Comparison of ENCODE assay signal across 16 mouse cellular contexts in the genomic region with DNA sequence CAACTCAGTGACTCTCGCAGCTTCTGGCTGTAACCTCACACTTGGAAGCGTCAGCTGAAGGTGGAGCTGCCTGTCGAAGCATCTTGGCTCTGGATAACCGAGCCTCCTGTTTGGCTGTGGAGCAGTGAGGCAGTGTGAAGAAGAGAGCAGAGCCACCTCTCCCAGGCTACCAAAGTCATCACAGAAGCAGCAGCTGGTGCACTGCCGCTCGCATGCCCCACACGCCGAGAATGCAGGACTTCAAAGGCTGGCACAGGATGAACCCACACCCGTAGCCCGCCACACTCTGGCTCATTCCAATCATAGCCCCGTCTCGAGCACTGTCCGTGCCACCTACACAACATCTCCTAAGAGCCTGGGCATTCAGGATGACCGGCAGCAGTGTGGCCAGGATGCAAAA.
A peak's percentile ranks its signal among the peaks of the same experiment; 100 is the strongest.
DNase-seq lines count a peak whose midpoint lies in the region; ATAC-seq and TF ChIP-seq lines count a peak whose summit lies in the region.
"Had no signal": no experiment of that assay in that cellular context is flagged by ENCODE, and none has a peak within 500 bp of the region (broad histone marks: within the 10 kb centered on the region; RNA-seq: fewer than 3 reads in every experiment).

No protein-coding gene starts in this region.

- no peak for TF ChIP-seq EP300 in stomach, postnatal 0 days (optimal IDR thresholded peaks at IDR 0.05)

- peak; percentile 60 for DNase-seq in CD4-positive, CD25-positive, alpha-beta regulatory T cell, adult 2 months (ENCODE audit: low read depth, low spot score)
- peak; percentile 24 for DNase-seq in cerebellum, adult 8-10 months
- DNase-seq in thymus, adult 2 months: peak; percentile 69
- no peak for DNase-seq in hindbrain, embryonic 10.5 days (ENCODE audit: low spot score)
- no peak for DNase-seq in urinary bladder, adult 2 months (ENCODE audit: low spot score)
- no peak for DNase-seq in stomach, postnatal 0 days (ENCODE audit: low spot score)
- DNase-seq: adrenal gland, adult 8-10 months; kidney, postnatal 10 days; layer of hippocampus, adult 9-11 months had no signal

- no peaks in the 10 kb centered on the region for H3K36me3 ChIP-seq in thymus, adult 2 months (ENCODE audit: control insufficient read depth, insufficient read depth, low read length)
- H3K36me3 ChIP-seq in hindbrain, embryonic 10.5 days: no peaks in the 10 kb centered on the region
- H3K36me3 ChIP-seq in stomach, postnatal 0 days (ENCODE audit: control insufficient read depth, insufficient read depth, low read length): no peaks in the 10 kb centered on the region
- H3K36me3 ChIP-seq: embryonic facial prominence, embryonic 10.5 days; lung, embryonic 15.5 days; neural tube, embryonic 15.5 days had no signal

- peak overlapping the region; percentile 88 for H3K27ac ChIP-seq in thymus, adult 2 months (ENCODE audit: control insufficient read depth, insufficient read depth, low read length)
- no peak overlapping the region for H3K27ac ChIP-seq in hindbrain, embryonic 10.5 days
- no peak overlapping the region for H3K27ac ChIP-seq in stomach, postnatal 0 days (replicated peaks)
- H3K27ac ChIP-seq: embryonic facial prominence, embryonic 10.5 days; lung, embryonic 15.5 days; neural tube, embryonic 15.5 days had no signal

- TF ChIP-seq CTCF in thymus, adult 2 months (IDR thresholded peaks at IDR 0.05; ENCODE audit: borderline replicate concordance, control insufficient read depth, extremely low read depth, insufficient read depth, low read length, poor library complexity): no peak
- no peak for TF ChIP-seq CTCF in stomach, postnatal 0 days (IDR thresholded peaks at IDR 0.05; ENCODE audit: low read depth)

- H3K9ac ChIP-seq in stomach, postnatal 0 days (ENCODE audit: low read length): no peak overlapping the region
- H3K9ac ChIP-seq: heart, embryonic 12.5 days; lung, embryonic 15.5 days; neural tube, embryonic 15.5 days had no signal

- H3K27me3 ChIP-seq in thymus, adult 2 months (ENCODE audit: control insufficient read depth, insufficient read depth, low read length): no peaks in the 10 kb centered on the region
- no peaks in the 10 kb centered on the region for H3K27me3 ChIP-seq in hindbrain, embryonic 10.5 days (ENCODE audit: insufficient read depth, poor library complexity, severe bottlenecking)
- H3K27me3 ChIP-seq in stomach, postnatal 0 days (ENCODE audit: control insufficient read depth, insufficient read depth, low read length): no peaks in the 10 kb centered on the region
- H3K27me3 ChIP-seq: heart, embryonic 12.5 days; lung, embryonic 15.5 days; neural tube, embryonic 15.5 days had no signal

- TF ChIP-seq POLR2A in thymus, adult 2 months (IDR thresholded peaks at IDR 0.05; ENCODE audit: control insufficient read depth, extremely low read depth, insufficient read depth, low read length, poor library complexity): no peak

- H3K9me3 ChIP-seq in hindbrain, embryonic 10.5 days: no peaks in the 10 kb centered on the region
- H3K9me3 ChIP-seq in stomach, postnatal 0 days (ENCODE audit: control insufficient read depth, low read length): no peaks in the 10 kb centered on the region
- H3K9me3 ChIP-seq: embryonic facial prominence, embryonic 10.5 days; heart, embryonic 12.5 days; lung, embryonic 15.5 days; neural tube, embryonic 15.5 days had no signal

- WGBS in thymus, adult 2 months: 12% methylated on average over 14 of the region's 14 CpGs
- 88% methylated on average over 14 of the region's 14 CpGs for WGBS in hindbrain, embryonic 10.5 days
- WGBS in stomach, postnatal 0 days: 80% methylated on average over 14 of the region's 14 CpGs

- H3K4me3 ChIP-seq in thymus, adult 2 months (ENCODE audit: control insufficient read depth, insufficient read depth, low read length): peak overlapping the region; percentile 9
- no peak overlapping the region for H3K4me3 ChIP-seq in hindbrain, embryonic 10.5 days
- H3K4me3 ChIP-seq in stomach, postnatal 0 days (ENCODE audit: low read depth, low read length): no peak overlapping the region
- H3K4me3 ChIP-seq: embryonic facial prominence, embryonic 10.5 days; heart, embryonic 12.5 days; lung, embryonic 15.5 days; neural tube, embryonic 15.5 days had no signal

- H3K4me2 ChIP-seq in stomach, postnatal 0 days (replicated peaks; ENCODE audit: low read depth): no peak overlapping the region
- H3K4me2 ChIP-seq: heart, embryonic 12.5 days; liver, embryonic 11.5 days; lung, embryonic 15.5 days; neural tube, embryonic 15.5 days had no signal

- peaks cover 60% of the 10 kb centered on the region for H3K4me1 ChIP-seq in thymus, adult 2 months (replicated peaks; ENCODE audit: control insufficient read depth, insufficient read depth, low read length)
- H3K4me1 ChIP-seq in hindbrain, embryonic 10.5 days (replicated peaks): peaks cover 6% of the 10 kb centered on the region
- H3K4me1 ChIP-seq in stomach, postnatal 0 days (replicated peaks; ENCODE audit: control insufficient read depth, insufficient read depth): no peaks in the 10 kb centered on the region
- H3K4me1 ChIP-seq: heart, embryonic 12.5 days; lung, embryonic 15.5 days; neural tube, embryonic 15.5 days had no signal

- ATAC-seq in CD4-positive, CD25-positive, alpha-beta regulatory T cell, adult 4 months: peak; percentile 34
- no peak for ATAC-seq in stomach, postnatal 0 days (ENCODE audit: low FRiP score, low TSS enrichment)
- ATAC-seq: intestine, postnatal 0 days had no signal

Comparison
In these comparisons a context has a peak if more than half of its experiments do, and no peak if none do; other contexts are left out.
1. DNase-seq: peak in CD4-positive, CD25-positive, alpha-beta regulatory T cell, adult 2 months (single experiment), cerebellum, adult 8-10 months (single experiment) and thymus, adult 2 months (single experiment); none in hindbrain, embryonic 10.5 days (single experiment), urinary bladder, adult 2 months (single experiment) and stomach, postnatal 0 days (single experiment).